Mouse (Mus musculus): ENCODE measurements around the gene Adipoq. TPM values are rescaled to one million over a fixed set of nuclear protein-coding genes. Genes with fewer than 3 reads are reported as not detected.

Gene Adipoq
- polyA plus RNA-seq, 1 experiment from 2014 or later = not detected

GRCm38 (mm10) chr16:23196791-23197190 is 50.5 kb downstream of the Adipoq start:
- Histone ChIP-seq H3K4me2 (no peak overlapping the region), H3K36me3 (ENCODE audit: insufficient read depth) (no peaks in the 10 kb centered on the region), H3K9me3 (ENCODE audit: low read depth, low read length) (no peaks in the 10 kb centered on the region), H3K27me3 (ENCODE audit: insufficient read depth, low read length) (no peaks in the 10 kb centered on the region), H3K4me3 (ENCODE audit: low read depth, low read length) (no peak overlapping the region), H3K27ac (ENCODE audit: low read depth) (no peak overlapping the region), H3K9ac (no peak overlapping the region), H3K4me1 (ENCODE audit: insufficient read depth) (no peaks in the 10 kb centered on the region)
- ATAC-seq (ENCODE audit: insufficient read depth) = no peak
- no peak for DNase-seq
- 91% methylated on average over 6 of the region's 6 CpGs for WGBS
- TF ChIP-seq CTCF (IDR thresholded peaks at IDR 0.05; ENCODE audit: low read depth) = no peak

- H3K4me3 ChIP-seq (ENCODE audit: low read depth, low read length) = no peak overlapping the region
- DNase-seq = no peak
- no peak for TF ChIP-seq CTCF (IDR thresholded peaks at IDR 0.05; ENCODE audit: low read depth)
Observed at GRCm38 (mm10) chr16:23201498-23201897, 55.2 kb downstream of the Adipoq start.

More at GRCm38 (mm10) chr16:23201498-23201897, 55.2 kb downstream of the Adipoq start:
- Histone ChIP-seq H3K9ac (no peak overlapping the region), H3K36me3 (ENCODE audit: insufficient read depth) (no peaks in the 10 kb centered on the region), H3K27me3 (ENCODE audit: insufficient read depth, low read length) (no peaks in the 10 kb centered on the region), H3K4me1 (ENCODE audit: insufficient read depth) (no peaks in the 10 kb centered on the region), H3K4me2 (no peak overlapping the region), H3K9me3 (ENCODE audit: low read depth, low read length) (no peaks in the 10 kb centered on the region), H3K27ac (ENCODE audit: low read depth) (no peak overlapping the region)
- ATAC-seq (ENCODE audit: insufficient read depth) = no peak

Small RNA genes lying within 50 kb of the gene (microRNA-seq; reads per million reads assigned to microRNA genes)
- gene Gm49346 (ENCODE audit: borderline number of aligned reads) = 1.4 reads per million

Other genes with a start within 250 kb of the Adipoq start
- not detected in 2 replicates for gene Fetub, start 228.2 kb upstream of the Adipoq start, polyA plus RNA-seq (2014; fragmentation: Nextera tagmentation; extraction: Ambion mirVana)
- gene Hrg, start 195.5 kb upstream of the Adipoq start, polyA plus RNA-seq (2014; fragmentation: Nextera tagmentation; extraction: Ambion mirVana) = not detected in 2 replicates
- not detected in 2 replicates for gene Kng2, start 117.1 kb upstream of the Adipoq start, polyA plus RNA-seq (2014; fragmentation: Nextera tagmentation; extraction: Ambion mirVana)
- gene Kng1, start 88.7 kb upstream of the Adipoq start, polyA plus RNA-seq (2014; fragmentation: Nextera tagmentation; extraction: Ambion mirVana) = 0.22 and 0.32 TPM in 2 replicates
- gene Eif4a2, start 39.1 kb upstream of the Adipoq start, polyA plus RNA-seq (2014; fragmentation: Nextera tagmentation; extraction: Ambion mirVana) = 194 and 206 TPM in 2 replicates
- gene Rfc4, start 18.8 kb upstream of the Adipoq start, polyA plus RNA-seq (2014; fragmentation: Nextera tagmentation; extraction: Ambion mirVana) = 144 and 148 TPM in 2 replicates
- gene St6gal1, start 78.2 kb downstream of the Adipoq start, polyA plus RNA-seq (2014; fragmentation: Nextera tagmentation; extraction: Ambion mirVana) = 58.8 and 60.3 TPM in 2 replicates